Mouse (Mus musculus) limb, embryonic 11.5 days (tissue): Measurements from ENCODE around the gene Gm4491. TPM values are rescaled to one million over a fixed set of nuclear protein-coding genes. Genes with fewer than 3 reads are reported as not detected.
A peak's percentile ranks its signal among the peaks of the same experiment; 100 is the strongest.

Experiments
- ATAC-seq: fragments of 200-750 bp; cut with Nextera tagmentation; 2 replicates; pipeline ENCODE4 v1.8.0; 2017; ENCODE audit warnings: low read depth; ENCODE audit not compliant: insufficient number of reproducible peaks, low FRiP score, low TSS enrichment
- DNase-seq: peaks from one replicate; pipeline ENCODE4 v3.0.0-alpha.2; 2015; ENCODE audit warnings: low spot score
- H3K27ac ChIP-seq: fragments of 300-500 bp; sonication (generic); replicated peaks from 2 replicates; pipeline ENCODE4 v1.5.1; 2014; ENCODE audit warnings: low read depth, mild to moderate bottlenecking, low read length
- H3K27me3 ChIP-seq: fragments of 300-500 bp; sonication (generic); 2 replicates; pipeline ENCODE4 v1.6.1; 2014; ENCODE audit warnings: mild to moderate bottlenecking, low read length, mixed read lengths; ENCODE audit not compliant: control insufficient read depth, insufficient read depth
- H3K36me3 ChIP-seq: fragments of 300-500 bp; sonication (generic); 2 replicates; pipeline ENCODE4 v1.6.1; 2014; ENCODE audit warnings: mild to moderate bottlenecking, low read length, moderate library complexity, mixed read lengths; ENCODE audit not compliant: control insufficient read depth, insufficient read depth
- H3K4me1 ChIP-seq: fragments of 300-500 bp; sonication (generic); 2 replicates; pipeline ENCODE4 v1.6.1; 2014; ENCODE audit warnings: low read length, mixed read lengths; ENCODE audit not compliant: control insufficient read depth, insufficient read depth
- H3K4me2 ChIP-seq: fragments of 300-500 bp; sonication (generic); 2 replicates; pipeline ENCODE4 v1.6.1; 2014; ENCODE audit warnings: low read depth, mild to moderate bottlenecking, moderate library complexity; ENCODE audit not compliant: severe bottlenecking
- H3K4me3 ChIP-seq: fragments of 300-500 bp; sonication (generic); 2 replicates; pipeline ENCODE4 v1.5.1; 2014; ENCODE audit warnings: low read depth, low read length
- H3K9ac ChIP-seq: fragments of 300-500 bp; sonication (generic); 2 replicates; pipeline ENCODE4 v1.6.1; 2014; ENCODE audit warnings: mild to moderate bottlenecking, low read length
- H3K9me3 ChIP-seq: fragments of 300-500 bp; sonication (generic); 2 replicates; pipeline ENCODE4 v1.6.1; 2016; ENCODE audit warnings: low read length; ENCODE audit not compliant: control insufficient read depth
- WGBS: fragments of 180-500 bp; shearing (Covaris S2); extraction: QIAGEN DNeasy Blood & Tissue Kit; methylation state at CpG from one replicate; pipeline ENCODE4 v1.1.7; 2014; 5-methylcytosine and 5-hydroxymethylcytosine counted together
- polyA plus RNA-seq: library from polyadenylated mRNA; unstranded; fragments of >200 nt; fragmentation: Nextera tagmentation; extraction: Ambion mirVana; gene quantifications from 2 replicates; pipeline ENCODE4 v1.2.1, GENCODE M21; 2014

The Gm4491 gene
- polyA plus RNA-seq, 1 experiment from 2014 or later: not detected

- Histone ChIP-seq H3K27ac (no peak overlapping the region), H3K4me1 (peaks cover under 1% of the 10 kb centered on the region; the same call in 1 of the 2 replicates), H3K9me3 (no peaks in the 10 kb centered on the region), H3K27me3 (no peaks in the 10 kb centered on the region), H3K4me3 (no peak overlapping the region), H3K9ac (no peak overlapping the region), H3K4me2 (no peak overlapping the region), H3K36me3 (no peaks in the 10 kb centered on the region)
- ATAC-seq (no peak), DNase-seq (no peak)
- WGBS: 85% methylated on average over 7 of the region's 7 CpGs
These were observed 6.6 kb upstream of the Gm4491 start for GRCm38 (mm10) chr14:57122295-57122694.

- Histone ChIP-seq H3K27me3 (peaks cover 33% of the 10 kb centered on the region), H3K36me3 (no peaks in the 10 kb centered on the region)
- 8% methylated on average over 4 of the region's 4 CpGs for WGBS
These were observed 6.5 kb downstream of the Gm4491 start for GRCm38 (mm10) chr14:57109194-57109593.

GRCm38 (mm10) chr14:57107916-57108315, 7.8 kb downstream of the Gm4491 start:
- Histone ChIP-seq H3K4me1 (peaks cover 8% of the 10 kb centered on the region; the same call in 1 of the 2 replicates), H3K27ac (no peak overlapping the region), H3K9ac (no peak overlapping the region), H3K4me3 (no peak overlapping the region), H3K9me3 (no peaks in the 10 kb centered on the region), H3K4me2 (no peak overlapping the region), H3K27me3 (peaks cover 44% of the 10 kb centered on the region), H3K36me3 (no peaks in the 10 kb centered on the region)
- WGBS: 77% methylated on average over 5 of the region's 5 CpGs
- ATAC-seq: no peak
- DNase-seq: no peak

More at GRCm38 (mm10) chr14:57109194-57109593, 6.5 kb downstream of the Gm4491 start:
- no peak overlapping the region for H3K4me2 ChIP-seq
- H3K9ac ChIP-seq: no peak overlapping the region
- ATAC-seq: no peak
- DNase-seq: peak; percentile 82
- no peak overlapping the region for H3K4me3 ChIP-seq
- no peak overlapping the region for H3K27ac ChIP-seq
- H3K9me3 ChIP-seq: no peaks in the 10 kb centered on the region
- peaks cover 4% of the 10 kb centered on the region; the same call in 1 of the 2 replicates for H3K4me1 ChIP-seq

- Histone ChIP-seq H3K9ac (no peak overlapping the region), H3K9me3 (no peaks in the 10 kb centered on the region), H3K27me3 (peaks cover 50% of the 10 kb centered on the region), H3K4me3 (no peak overlapping the region), H3K4me2 (no peak overlapping the region), H3K4me1 (peaks cover 8% of the 10 kb centered on the region; the same call in 1 of the 2 replicates), H3K27ac (no peak overlapping the region), H3K36me3 (no peaks in the 10 kb centered on the region)
- WGBS: 68% methylated on average over 8 of the region's 8 CpGs
- DNase-seq (no peak), ATAC-seq (no peak)
These were observed 8.6 kb downstream of the Gm4491 start for GRCm38 (mm10) chr14:57107091-57107490.

GRCm38 (mm10) chr14:57105721-57106120, 10.0 kb downstream of the Gm4491 start:
- ATAC-seq: no peak
- Histone ChIP-seq H3K4me2 (no peak overlapping the region), H3K9ac (no peak overlapping the region), H3K27ac (no peak overlapping the region), H3K9me3 (no peaks in the 10 kb centered on the region), H3K4me3 (no peak overlapping the region), H3K36me3 (no peaks in the 10 kb centered on the region), H3K27me3 (peaks cover 52% of the 10 kb centered on the region), H3K4me1 (peaks cover 8% of the 10 kb centered on the region; the same call in 1 of the 2 replicates)
- WGBS: 49% methylated on average over 11 of the region's 11 CpGs
- DNase-seq: no peak

- Histone ChIP-seq H3K36me3 (no peaks in the 10 kb centered on the region), H3K9ac (no peak overlapping the region), H3K27me3 (peaks cover 52% of the 10 kb centered on the region), H3K4me3 (no peak overlapping the region; the same call in 1 of the 2 replicates), H3K4me2 (peak overlapping the region; percentile 98; the same call in 1 of the 2 replicates), H3K9me3 (no peaks in the 10 kb centered on the region), H3K4me1 (peaks cover 8% of the 10 kb centered on the region; the same call in 1 of the 2 replicates), H3K27ac (no peak overlapping the region)
- ATAC-seq (no peak), DNase-seq (no peak)
- 10% methylated on average over 14 of the region's 14 CpGs for WGBS
These were observed 10.6 kb downstream of the Gm4491 start for GRCm38 (mm10) chr14:57105111-57105510.

DNA sequence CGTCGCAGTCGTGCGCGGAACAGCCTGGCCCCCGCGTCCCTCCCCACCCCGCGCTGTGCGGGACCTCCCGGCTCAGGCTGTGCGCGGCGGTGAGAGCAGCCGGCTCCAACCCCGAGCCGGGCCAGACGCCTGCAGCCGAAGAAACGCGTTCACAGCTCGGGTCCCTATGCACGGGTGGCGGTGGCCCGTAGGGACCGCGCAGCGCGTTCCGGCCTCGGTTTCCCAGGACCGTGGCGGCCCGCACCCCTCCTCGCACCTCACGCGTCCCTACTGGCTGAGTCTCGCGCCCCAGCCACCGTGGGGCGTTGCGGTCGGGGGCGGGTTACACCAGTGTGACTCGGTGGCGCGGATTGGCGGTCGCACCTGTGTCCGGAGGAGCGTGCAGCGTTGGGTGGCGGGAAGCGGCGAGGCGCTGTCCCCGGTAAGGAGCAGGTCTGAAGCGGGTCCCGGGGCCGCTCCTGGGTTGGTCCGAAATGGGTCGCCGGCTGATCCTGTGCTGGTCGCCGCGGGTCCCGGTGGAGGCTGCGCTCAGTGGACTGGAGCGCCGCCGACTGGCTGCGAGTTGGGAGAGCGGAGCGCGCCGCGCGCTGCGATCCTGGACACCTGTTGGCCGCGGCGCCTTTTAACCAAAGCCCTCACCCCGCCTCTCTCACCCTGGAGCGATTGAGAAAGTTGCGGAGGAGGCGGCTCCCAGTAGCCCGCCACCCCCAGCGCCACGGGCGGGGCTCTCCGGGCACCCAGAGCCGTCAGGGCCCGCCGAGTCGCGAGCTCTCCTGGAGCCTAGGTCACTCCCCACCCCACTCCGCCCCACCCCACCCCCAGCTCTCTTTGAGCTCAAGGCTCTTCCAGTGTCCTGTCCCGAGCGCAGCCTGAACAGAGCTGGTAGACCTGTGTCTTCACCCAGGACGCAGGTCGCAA, 11.3 kb downstream of the Gm4491 start, which contains the start of gene Gjb2:
TSS of gene Gjb2 (minus strand) at position 597 of the 918 bp plus-strand sequence.
- Histone ChIP-seq H3K4me1 (peaks cover 8% of the 10 kb centered on the region; the same call in 1 of the 2 replicates), H3K9me3 (no peaks in the 10 kb centered on the region), H3K27me3 (peaks cover 52% of the 10 kb centered on the region), H3K9ac (peak within 1 kb of the TSS; percentile 60), H3K27ac (no peak within 1 kb of the TSS), H3K36me3 (no peaks in the 10 kb centered on the region), H3K4me2 (peak within 1 kb of the TSS; percentile 98), H3K4me3 (peak within 1 kb of the TSS; percentile 57)
- under 1% methylated on average over 91 of the region's 101 CpGs for WGBS
- ATAC-seq (peak; percentile 59), DNase-seq (peak; percentile 75)

DNA sequence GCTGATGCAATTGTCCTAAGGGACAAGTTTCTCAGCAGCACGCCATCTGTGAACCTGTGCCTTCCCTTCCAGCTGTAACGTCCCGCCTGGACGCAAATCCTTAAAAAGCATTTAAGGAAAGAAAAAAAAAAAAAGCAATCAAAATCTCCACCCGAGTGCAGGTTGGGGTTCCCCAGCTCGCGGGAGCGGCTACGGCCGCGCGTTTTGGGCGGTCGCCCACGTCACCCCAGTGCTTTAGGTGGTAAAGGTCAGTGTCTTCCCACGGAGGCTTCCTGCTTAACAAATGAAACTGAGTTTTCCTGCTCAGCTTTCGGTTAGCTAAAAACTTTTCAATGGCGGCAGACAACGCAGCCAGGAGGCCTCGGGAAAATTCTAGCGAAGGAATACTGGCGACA, 12.0 kb downstream of the Gm4491 start:
- Histone ChIP-seq H3K36me3 (no peaks in the 10 kb centered on the region), H3K4me1 (peaks cover 11% of the 10 kb centered on the region), H3K27ac (no peak overlapping the region), H3K9me3 (no peaks in the 10 kb centered on the region), H3K27me3 (peaks cover 52% of the 10 kb centered on the region), H3K4me3 (peak overlapping the region; percentile 57), H3K9ac (peak overlapping the region; percentile 60; the same call in 1 of the 2 replicates), H3K4me2 (peak overlapping the region; percentile 98)
- 1% methylated on average over 22 of the region's 22 CpGs for WGBS
- DNase-seq: peak; percentile 41
- ATAC-seq: no peak
